Mouse (Mus musculus): ENCODE measurements around the gene Ccl26.

DNA sequence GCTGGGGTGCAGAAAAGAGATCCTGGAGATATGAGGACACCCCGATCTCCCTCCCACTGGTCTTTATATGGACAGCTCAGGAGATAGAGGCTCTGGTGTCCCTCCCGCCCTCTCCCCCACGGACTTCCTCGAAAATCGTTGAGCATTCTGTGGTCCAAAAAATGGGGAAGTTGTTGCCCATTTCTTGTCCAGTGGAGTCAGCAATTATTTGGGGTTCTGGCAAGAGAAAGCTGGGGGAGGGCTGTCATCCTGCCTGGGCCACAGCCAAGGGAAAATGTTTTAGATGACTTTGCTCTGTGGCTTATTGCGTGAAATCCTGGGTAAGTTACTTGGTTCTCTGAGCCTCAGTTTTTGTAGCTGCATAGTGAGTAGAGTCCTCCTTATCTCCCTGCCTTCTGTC, 9.6 kb upstream of the Ccl26 start, which contains the start of gene Ccl24:
- TF ChIP-seq CTCF (IDR thresholded peaks at IDR 0.05; ENCODE audit: insufficient read depth, low read length), result no peak
- TF ChIP-seq POLR2A (IDR thresholded peaks at IDR 0.05; ENCODE audit: borderline replicate concordance, extremely low read depth, low read depth, low read length), result no peak
